Mouse (Mus musculus): ENCODE data around the gene Slc25a41.
"Not testable (repeated sequence)": the region's sequence is repeated elsewhere in the genome, so short reads cannot be mapped to it uniquely, and the experiment has no call there.

Gene Slc25a41

GRCm38 (mm10) chr17:57041554-57041953 is at the start of gene Slc25a41:
Gene Slc25a41, minus strand, starts transcription at chr17:57041654.
- DNase-seq, result no peak

- no peak for DNase-seq
Measured at GRCm38 (mm10) chr17:57087049-57087832, 45.8 kb upstream of the Slc25a41 start, which contains the start of gene Tubb4a. Gene Tubb4a, minus strand, starts transcription at chr17:57087782.

- no peak for DNase-seq
Measured at GRCm38 (mm10) chr17:57085970-57086757, 44.7 kb upstream of the Slc25a41 start.

- no peak for DNase-seq
Measured at GRCm38 (mm10) chr17:57082481-57082880, 41.0 kb upstream of the Slc25a41 start.

- DNase-seq, result no peak
Measured at GRCm38 (mm10) chr17:57081234-57081842, 39.9 kb upstream of the Slc25a41 start.

GRCm38 (mm10) chr17:57079919-57080318 is 38.5 kb upstream of the Slc25a41 start:
- no peak for DNase-seq

GRCm38 (mm10) chr17:57078336-57078735 is 36.9 kb upstream of the Slc25a41 start, which contains the start of gene Dennd1c:
Gene Dennd1c, minus strand, starts transcription at chr17:57078514.
- DNase-seq, result peak; percentile 77 to 86

GRCm38 (mm10) chr17:57076916-57077315 is 35.5 kb upstream of the Slc25a41 start:
- DNase-seq, result no peak

GRCm38 (mm10) chr17:57070699-57071098 is 29.2 kb upstream of the Slc25a41 start:
- DNase-seq, result no peak

GRCm38 (mm10) chr17:57070272-57070671 is 28.8 kb upstream of the Slc25a41 start:
- DNase-seq, result no peak

- DNase-seq, result no peak
Measured at GRCm38 (mm10) chr17:57066908-57067307, 25.5 kb upstream of the Slc25a41 start.

- DNase-seq, result no peak
Measured at GRCm38 (mm10) chr17:57063031-57063430, 21.6 kb upstream of the Slc25a41 start.

GRCm38 (mm10) chr17:57062548-57062947 is 21.1 kb upstream of the Slc25a41 start:
- no peak for DNase-seq

- DNase-seq, result peak; percentile 38 to 65
Measured at GRCm38 (mm10) chr17:57062011-57062521, 20.6 kb upstream of the Slc25a41 start.

GRCm38 (mm10) chr17:57061069-57061468 is 19.6 kb upstream of the Slc25a41 start:
- peak in 1 of 2 experiments; percentile 33 for DNase-seq

GRCm38 (mm10) chr17:57060231-57060801 is 18.9 kb upstream of the Slc25a41 start:
- peak; percentile 91 to 96 for DNase-seq

GRCm38 (mm10) chr17:57059486-57059977 is 18.1 kb upstream of the Slc25a41 start, which contains the start of gene Slc25a23:
Gene Slc25a23, minus strand, starts transcription at chr17:57059863.
- DNase-seq, result peak; percentile 63 to 72

GRCm38 (mm10) chr17:57058891-57059485 is 17.5 kb upstream of the Slc25a41 start, which contains the start of gene Crb3:
Gene Crb3, plus strand, starts transcription at chr17:57059105.
- peak in 1 of 2 experiments; percentile 24 for DNase-seq

- no peak for DNase-seq
Measured at GRCm38 (mm10) chr17:57056246-57056645, 14.8 kb upstream of the Slc25a41 start.

GRCm38 (mm10) chr17:57051679-57052078 is 10.2 kb upstream of the Slc25a41 start:
- not testable (repeated sequence) for DNase-seq

- DNase-seq, result no peak
Measured at GRCm38 (mm10) chr17:57048816-57049215, 7.4 kb upstream of the Slc25a41 start.

GRCm38 (mm10) chr17:57047406-57047805 is 6.0 kb upstream of the Slc25a41 start:
- DNase-seq, result no peak
